Mouse (Mus musculus) erythroblast, embryonic 14.5 days (primary cell): Measurements from ENCODE around the gene Lrrn3. TPM values are rescaled to one million over a fixed set of nuclear protein-coding genes. Genes with fewer than 3 reads are reported as not detected.

Experiments used
- H3K27me3 ChIP-seq: 2 replicates; pipeline ENCODE4 v1.6.1; 2012; ENCODE audit warnings: inconsistent platforms; ENCODE audit not compliant: control insufficient read depth
- H3K36me3 ChIP-seq: 2 replicates; pipeline ENCODE4 v1.6.1; 2012; ENCODE audit warnings: mild to moderate bottlenecking, inconsistent platforms; ENCODE audit not compliant: control insufficient read depth
- H3K4me1 ChIP-seq: 2 replicates; pipeline ENCODE4 v1.6.1; 2012; ENCODE audit warnings: inconsistent platforms; ENCODE audit not compliant: control insufficient read depth
- H3K4me3 ChIP-seq: replicated peaks from 2 replicates; pipeline ENCODE3; 2012; ENCODE audit warnings: moderate library complexity, mild to moderate bottlenecking, inconsistent platforms
- H3K9me3 ChIP-seq: 2 replicates; pipeline ENCODE4 v1.6.1; 2012; ENCODE audit warnings: low read length, inconsistent platforms, mixed read lengths; ENCODE audit not compliant: control insufficient read depth
- GATA1 ChIP-seq: IDR thresholded peaks from 2 replicates; pipeline ENCODE4 v1.6.1; 2012; ENCODE audit warnings: low read length, inconsistent platforms, mixed read lengths
- TAL1 ChIP-seq: IDR thresholded peaks from 3 replicates; pipeline ENCODE4 v1.6.1; 2012; ENCODE audit warnings: low read length, inconsistent platforms, mixed read lengths
- polyA plus RNA-seq: library from polyadenylated mRNA; stranded (reverse); fragments of >175 nt; gene quantifications from 2 replicates; pipeline ENCODE4 v1.2.3, GENCODE M21; 2012

Gene Lrrn3
- polyA plus RNA-seq, 1 experiment = not detected

GRCm38 (mm10) chr12:41487005-41487404 is 774 bp upstream of the Lrrn3 start:
- no peaks in the 10 kb centered on the region for H3K4me1 ChIP-seq
- H3K9me3 ChIP-seq = no peaks in the 10 kb centered on the region
- peaks cover 32% of the 10 kb centered on the region for H3K27me3 ChIP-seq
- no peak for TF ChIP-seq GATA1
- no peaks in the 10 kb centered on the region for H3K36me3 ChIP-seq
- H3K4me3 ChIP-seq = no peak overlapping the region

- Histone ChIP-seq H3K36me3 (no peaks in the 10 kb centered on the region), H3K9me3 (no peaks in the 10 kb centered on the region), H3K4me1 (no peaks in the 10 kb centered on the region), H3K27me3 (peaks cover 32% of the 10 kb centered on the region), H3K4me3 (no peak overlapping the region)
- no peak for TF ChIP-seq GATA1
- TF ChIP-seq TAL1 = no peak
These were observed 567 bp downstream of the Lrrn3 start for GRCm38 (mm10) chr12:41485512-41486215.

- no peaks in the 10 kb centered on the region for H3K9me3 ChIP-seq
- no peaks in the 10 kb centered on the region for H3K4me1 ChIP-seq
- no peak overlapping the region for H3K4me3 ChIP-seq
- H3K27me3 ChIP-seq = peaks cover 32% of the 10 kb centered on the region
- TF ChIP-seq GATA1 (no peak), TAL1 (no peak)
- no peaks in the 10 kb centered on the region for H3K36me3 ChIP-seq
These were observed 1.3 kb downstream of the Lrrn3 start for GRCm38 (mm10) chr12:41484689-41485511.

- Histone ChIP-seq H3K27me3 (peaks cover 32% of the 10 kb centered on the region), H3K4me1 (no peaks in the 10 kb centered on the region), H3K36me3 (no peaks in the 10 kb centered on the region), H3K9me3 (no peaks in the 10 kb centered on the region), H3K4me3 (no peak overlapping the region)
- TF ChIP-seq GATA1 (no peak), TAL1 (no peak)
These were observed 2.4 kb downstream of the Lrrn3 start for GRCm38 (mm10) chr12:41483593-41484451.

- Histone ChIP-seq H3K36me3 (no peaks in the 10 kb centered on the region), H3K9me3 (no peaks in the 10 kb centered on the region), H3K4me1 (no peaks in the 10 kb centered on the region), H3K4me3 (no peak overlapping the region), H3K27me3 (peaks cover 32% of the 10 kb centered on the region)
- TF ChIP-seq TAL1 (no peak), GATA1 (no peak)
These were observed 3.1 kb downstream of the Lrrn3 start for GRCm38 (mm10) chr12:41483091-41483592.

GRCm38 (mm10) chr12:41481486-41481885 is 4.7 kb downstream of the Lrrn3 start:
- Histone ChIP-seq H3K4me1 (no peaks in the 10 kb centered on the region), H3K9me3 (no peaks in the 10 kb centered on the region), H3K4me3 (no peak overlapping the region), H3K36me3 (no peaks in the 10 kb centered on the region), H3K27me3 (peaks cover 32% of the 10 kb centered on the region)
- TF ChIP-seq TAL1 (no peak), GATA1 (no peak)

GRCm38 (mm10) chr12:41469096-41469801 is 17.0 kb downstream of the Lrrn3 start:
- Histone ChIP-seq H3K4me3 (no peak overlapping the region), H3K9me3 (no peaks in the 10 kb centered on the region), H3K27me3 (no peaks in the 10 kb centered on the region), H3K4me1 (no peaks in the 10 kb centered on the region), H3K36me3 (no peaks in the 10 kb centered on the region)
- TF ChIP-seq TAL1 = no peak
- no peak for TF ChIP-seq GATA1

- Histone ChIP-seq H3K9me3 (no peaks in the 10 kb centered on the region), H3K4me1 (no peaks in the 10 kb centered on the region), H3K36me3 (no peaks in the 10 kb centered on the region), H3K27me3 (no peaks in the 10 kb centered on the region), H3K4me3 (no peak overlapping the region)
- no peak for TF ChIP-seq GATA1
- no peak for TF ChIP-seq TAL1
These were observed 17.7 kb downstream of the Lrrn3 start for GRCm38 (mm10) chr12:41468374-41468991.
